Mouse (Mus musculus): Measurements from ENCODE around the gene Onecut3.

The Onecut3 gene

DNA sequence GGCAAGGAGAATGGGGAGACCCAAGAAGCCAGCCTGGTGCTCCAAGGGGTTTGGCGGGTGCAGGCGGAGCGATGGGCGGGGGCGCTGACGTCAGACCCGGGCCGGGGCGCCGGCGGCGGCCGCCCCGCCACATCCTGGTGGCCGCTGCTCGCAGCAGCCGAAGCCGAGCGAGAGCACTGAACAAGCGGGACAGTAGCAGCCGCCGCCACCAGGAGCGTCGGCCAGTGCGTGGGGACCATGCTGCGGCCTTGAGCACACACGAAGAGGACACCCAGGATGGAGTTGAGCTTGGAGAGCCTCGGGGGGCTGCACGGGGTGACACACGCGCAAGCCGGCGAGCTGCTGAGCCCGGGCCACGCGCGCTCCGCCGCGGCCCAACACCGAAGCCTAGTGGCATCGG lies at the start of gene Onecut3:
Gene Onecut3 (plus strand): TSS at position 104 of the 400 bp plus-strand sequence.
- DNase-seq (ENCODE audit: low spot score): no peak

DNA sequence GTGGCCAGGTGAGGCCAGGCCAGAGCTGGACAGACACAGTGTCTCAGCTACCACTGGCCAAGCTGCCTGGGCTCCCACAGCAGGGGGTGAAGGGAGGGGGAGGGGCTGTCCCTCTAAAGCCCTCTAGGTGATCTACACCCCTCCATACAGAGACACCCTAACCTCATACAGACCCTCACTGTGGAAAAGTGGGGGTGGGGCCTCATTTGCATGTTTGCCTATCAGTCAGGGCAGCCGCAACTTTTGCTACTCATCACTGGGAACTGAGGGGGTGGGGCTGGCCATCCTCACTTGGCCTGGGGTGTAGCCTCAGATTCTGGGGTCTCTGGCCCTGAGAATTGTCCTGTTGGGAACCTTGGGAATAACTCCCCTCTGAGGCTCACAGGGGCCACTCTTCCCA lies 49.6 kb upstream of the Onecut3 start:
- DNase-seq (ENCODE audit: low spot score): no peak

DNA sequence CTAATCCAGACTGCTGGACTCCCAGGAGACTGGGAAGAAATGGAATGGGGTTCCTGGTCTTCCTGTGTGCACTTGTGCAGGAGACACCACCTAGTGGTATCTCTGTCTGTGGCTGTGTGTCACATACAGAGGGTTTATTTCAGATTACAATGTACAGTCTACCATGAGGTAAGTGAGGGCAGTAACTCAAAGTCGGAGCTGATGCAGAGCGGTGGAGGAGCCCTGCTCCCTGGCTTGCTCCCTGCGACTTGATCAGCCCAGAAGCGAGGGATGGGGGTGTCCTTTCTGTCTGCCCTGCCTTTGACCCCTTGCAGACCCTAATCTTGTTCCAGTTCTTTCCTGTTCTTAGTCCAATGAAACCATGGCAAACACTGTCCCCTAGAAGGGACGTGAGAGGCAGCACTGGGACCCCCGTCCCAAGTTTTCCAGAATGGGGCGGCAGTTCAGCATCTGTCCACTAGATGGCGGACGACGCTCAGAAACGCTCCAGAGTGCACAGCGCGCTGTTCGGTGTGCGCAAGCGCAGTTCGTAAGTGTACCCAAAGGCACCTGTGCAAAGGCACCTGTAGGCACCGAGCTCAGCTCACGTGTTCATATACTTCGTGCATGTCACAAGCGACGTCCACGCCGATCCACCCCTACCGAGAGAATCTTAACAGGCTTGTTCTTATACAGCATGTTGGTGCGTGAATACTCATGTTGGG lies 48.6 kb upstream of the Onecut3 start:
- DNase-seq (ENCODE audit: low spot score): peak; percentile 57

DNA sequence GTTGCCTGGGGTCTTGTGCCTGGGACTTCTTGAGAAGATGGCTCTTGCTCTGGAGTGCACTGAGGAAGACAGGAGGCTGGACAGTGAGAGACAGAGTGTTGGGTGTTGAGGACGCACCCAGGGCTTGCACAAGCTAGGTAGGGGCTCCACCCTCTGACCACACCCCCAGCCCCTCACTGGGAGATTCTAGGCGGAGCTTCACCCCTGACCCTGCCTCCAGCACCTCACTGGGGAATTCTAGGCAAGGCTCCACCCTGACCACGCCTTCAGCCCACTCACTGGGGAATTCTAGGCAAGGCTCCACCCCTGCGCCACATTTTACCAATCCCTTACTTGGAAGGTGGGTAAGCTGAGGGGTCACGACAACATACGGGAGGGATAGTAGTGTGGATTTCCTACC lies 44.0 kb upstream of the Onecut3 start:
- DNase-seq (ENCODE audit: low spot score): peak; percentile 61

DNA sequence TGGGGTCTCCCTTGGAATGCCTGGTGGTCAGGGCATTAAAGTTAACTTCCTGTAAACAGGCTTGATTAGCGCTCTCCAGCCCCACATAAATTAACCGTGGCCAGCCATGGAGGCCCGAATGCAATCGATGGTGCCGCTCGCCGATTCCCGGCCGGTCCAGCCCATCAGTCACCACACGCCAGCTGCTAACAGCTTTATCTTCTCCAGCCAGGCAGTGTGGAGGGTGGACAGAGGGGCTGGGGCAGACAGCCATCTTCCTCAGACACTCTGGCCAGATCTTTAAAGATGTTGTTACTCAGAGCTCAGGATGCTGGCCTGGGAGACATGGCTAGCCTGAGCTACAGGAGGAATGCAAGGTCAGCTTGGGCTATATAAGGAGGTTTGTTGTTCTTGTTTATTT lies 41.0 kb upstream of the Onecut3 start:
- DNase-seq (ENCODE audit: low spot score): peak; percentile 25

DNA sequence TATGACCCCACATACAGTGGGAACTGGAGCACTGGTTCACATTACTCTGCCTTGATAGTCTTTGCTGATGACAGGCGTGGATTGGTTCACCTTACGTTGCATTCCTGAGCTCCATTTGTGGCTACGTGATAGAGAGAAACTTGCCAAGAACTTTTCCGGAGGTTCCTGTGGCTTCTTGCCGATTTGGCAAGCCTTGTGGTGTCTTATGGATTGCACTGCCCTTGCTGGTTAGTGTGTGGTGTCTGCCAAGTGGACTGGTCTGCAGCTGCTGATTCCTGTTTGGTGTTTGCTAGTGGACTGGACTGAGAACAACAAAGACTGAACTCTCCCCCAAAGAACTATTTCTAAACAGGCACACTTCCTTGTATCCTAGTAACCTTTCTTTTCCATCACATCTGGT lies 39.9 kb upstream of the Onecut3 start:
- DNase-seq (ENCODE audit: low spot score): no peak

DNA sequence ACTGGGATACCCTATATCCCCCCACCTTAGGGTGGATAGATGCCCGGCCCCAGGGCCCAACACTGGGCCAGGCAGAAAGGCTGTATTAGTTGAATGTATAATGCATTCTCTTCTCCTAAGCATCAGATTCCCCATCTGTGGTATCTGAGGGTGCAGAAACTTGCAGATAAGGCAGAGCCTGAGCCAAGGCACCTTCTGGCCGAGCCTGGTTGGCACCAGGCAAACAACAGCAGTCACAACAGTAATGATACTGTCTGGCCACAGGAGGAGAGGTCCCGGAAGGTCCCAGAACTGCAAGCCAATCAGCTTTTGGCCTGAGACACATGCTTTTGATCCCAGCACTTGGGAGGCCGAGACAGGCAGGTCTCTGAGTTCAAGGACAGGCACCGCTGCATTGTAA lies 38.9 kb upstream of the Onecut3 start:
- no peak for DNase-seq (ENCODE audit: low spot score)

DNA sequence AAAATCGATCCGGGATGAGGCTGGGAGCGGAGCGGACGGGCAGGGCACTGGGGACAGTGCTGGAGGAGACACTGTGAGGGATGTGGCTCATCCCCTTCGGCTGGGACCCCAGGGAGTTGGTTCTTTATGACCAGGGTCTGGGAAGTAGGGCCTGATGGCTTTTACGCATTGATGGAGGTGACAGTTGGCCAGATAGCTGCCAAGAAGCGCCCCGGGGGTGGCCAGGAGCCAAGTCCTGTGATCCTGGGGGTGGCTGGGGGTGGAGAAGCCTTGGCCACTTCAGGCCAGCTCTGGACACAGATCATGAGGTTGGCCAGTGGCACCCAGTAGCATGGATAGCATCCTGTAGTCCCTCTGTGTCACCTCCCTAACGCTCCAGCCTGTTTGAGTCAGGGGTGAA lies 35.4 kb upstream of the Onecut3 start:
- DNase-seq (ENCODE audit: low spot score): no peak

DNA sequence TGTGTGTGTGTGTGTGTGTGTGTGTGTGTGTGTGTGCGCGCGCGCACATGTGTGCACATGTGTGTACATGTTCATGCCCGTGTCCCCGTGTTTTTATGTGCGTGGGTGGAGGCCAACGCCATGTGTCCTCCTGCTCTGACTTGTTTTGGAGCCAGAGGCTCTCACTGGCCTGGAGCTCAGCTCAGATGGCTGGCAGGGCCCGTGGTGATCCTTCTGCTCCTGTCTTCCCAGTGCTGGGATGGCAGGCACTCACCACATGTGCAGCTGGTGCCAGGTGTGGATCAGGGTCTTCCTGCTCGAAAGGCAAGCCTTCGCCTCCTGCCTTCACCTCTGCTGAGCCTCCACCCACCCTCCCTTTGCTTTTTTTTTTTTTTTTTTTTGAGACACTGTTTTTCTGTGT lies 35.0 kb upstream of the Onecut3 start:
- no peak for DNase-seq (ENCODE audit: low spot score)

DNA sequence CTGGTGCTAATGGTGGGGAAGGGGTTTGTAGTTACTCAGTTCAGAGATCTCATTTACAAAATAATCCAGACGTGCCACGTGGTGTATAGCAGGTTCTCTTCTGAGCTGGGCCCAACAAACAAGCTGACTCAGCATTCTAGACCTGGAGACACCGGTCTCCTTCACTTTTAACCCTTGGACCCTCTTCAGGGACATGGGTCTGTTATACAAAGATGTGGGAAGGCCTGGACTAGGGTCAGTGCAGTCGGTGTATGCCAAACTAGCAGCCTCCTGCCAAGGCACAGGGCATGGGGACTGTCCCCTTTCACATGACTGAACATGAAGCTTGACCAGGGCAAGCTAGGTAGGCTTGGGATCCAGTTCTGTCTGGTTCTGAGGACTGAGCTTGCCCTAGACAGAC lies 34.3 kb upstream of the Onecut3 start:
- no peak for DNase-seq (ENCODE audit: low spot score)

DNA sequence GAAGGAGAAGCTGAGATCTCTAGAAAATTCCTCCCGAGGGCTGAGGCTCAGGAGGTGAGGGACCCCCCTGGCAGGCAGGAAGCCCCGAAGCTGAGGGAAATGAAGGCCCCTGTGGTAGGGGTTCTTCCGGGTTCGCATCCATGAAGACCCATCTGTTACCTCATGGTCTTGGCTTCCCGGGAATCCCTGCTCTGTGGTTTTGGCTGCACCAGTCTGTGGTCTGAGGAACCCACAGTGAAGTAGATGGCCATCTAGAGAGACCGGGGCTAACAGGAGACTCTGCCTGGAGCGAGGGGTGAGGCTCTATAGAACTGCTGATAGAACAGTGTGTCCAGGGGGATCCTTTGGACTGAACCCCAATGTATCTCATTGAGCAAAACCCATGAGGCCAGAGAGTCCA lies 33.3 kb upstream of the Onecut3 start:
- no peak for DNase-seq (ENCODE audit: low spot score)

DNA sequence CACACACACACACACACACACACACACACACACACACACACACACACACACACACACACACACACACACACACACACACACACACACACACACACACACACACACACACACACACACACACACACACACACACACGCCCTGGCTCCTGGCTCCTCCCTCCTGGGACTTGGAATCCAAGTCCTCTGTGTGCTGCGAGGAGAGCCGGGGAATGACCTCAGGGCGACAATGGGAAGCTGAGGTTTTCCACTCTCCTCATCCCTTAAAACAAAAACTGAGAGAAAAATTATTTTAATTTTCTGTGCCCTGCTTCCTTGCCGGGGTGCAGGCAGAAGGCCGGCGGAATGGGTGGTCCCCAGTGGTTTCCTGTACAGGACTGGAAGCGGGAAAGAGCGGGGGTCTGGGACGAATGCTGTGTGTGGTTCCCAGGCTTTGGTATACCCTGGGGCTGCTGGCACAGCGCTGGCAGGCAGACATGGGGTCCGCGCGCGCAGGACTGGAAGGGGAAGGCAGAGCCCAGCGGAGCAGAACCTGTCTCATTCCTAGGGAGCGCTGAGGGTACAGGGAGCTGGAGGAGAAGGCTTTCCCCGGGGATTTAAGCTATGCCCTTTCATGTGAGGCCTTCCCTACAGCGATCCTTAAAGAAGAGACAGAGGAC lies 30.1 kb upstream of the Onecut3 start:
- DNase-seq (ENCODE audit: low spot score): no peak

DNA sequence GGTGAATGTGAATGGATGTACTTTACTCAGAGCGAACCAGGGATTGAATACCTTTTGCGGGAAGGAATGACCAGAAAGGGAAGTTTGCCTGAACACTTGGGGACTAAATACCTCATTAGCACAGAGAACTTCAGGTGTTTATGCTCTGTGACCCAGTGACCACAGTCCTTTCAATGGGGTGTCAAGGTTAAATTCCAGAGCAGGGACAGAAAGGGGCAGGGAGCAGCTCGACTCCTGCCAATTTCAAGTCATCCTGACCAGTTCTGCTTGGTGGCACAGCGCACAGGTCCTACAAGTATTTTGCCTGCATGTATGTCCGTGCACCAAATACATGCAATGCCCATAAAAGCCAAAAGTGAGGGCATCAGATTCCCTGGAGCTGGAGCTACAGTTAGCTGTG lies 29.6 kb upstream of the Onecut3 start:
- DNase-seq (ENCODE audit: low spot score): no peak

DNA sequence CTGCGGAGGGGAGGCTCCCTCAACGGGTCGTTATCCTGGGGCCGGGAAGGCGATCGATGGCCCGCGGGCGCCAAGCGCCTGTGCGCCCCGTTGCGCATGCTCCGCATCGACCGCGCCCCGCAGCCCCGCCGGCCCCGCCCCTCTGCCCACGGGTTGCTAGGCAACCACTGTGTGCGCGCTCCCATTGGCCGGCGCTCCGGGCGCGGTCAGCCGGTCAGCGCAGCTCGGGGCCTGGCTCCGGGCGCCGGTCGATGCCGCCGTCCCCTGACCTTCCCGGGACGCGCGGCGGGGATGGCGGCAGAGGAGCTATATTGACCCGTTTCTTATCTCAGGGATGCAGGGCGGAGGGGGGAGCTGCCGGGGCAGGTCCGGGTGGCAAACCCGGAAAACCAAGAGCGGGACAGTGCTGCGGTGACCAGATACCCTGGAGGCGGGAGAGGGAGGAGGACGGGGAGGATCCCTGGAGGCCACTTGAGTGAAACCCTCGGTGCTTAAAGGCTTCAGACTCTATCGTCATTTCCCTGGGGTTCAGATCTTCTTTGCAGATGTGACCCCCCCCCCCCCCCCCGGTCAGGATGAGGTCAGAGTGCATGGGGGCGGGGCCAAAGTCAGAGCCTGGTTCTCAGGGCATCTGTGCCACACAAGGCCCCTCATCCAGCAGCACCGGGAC lies 19.2 kb upstream of the Onecut3 start:
- peak; percentile 84 for DNase-seq (ENCODE audit: low spot score)

DNA sequence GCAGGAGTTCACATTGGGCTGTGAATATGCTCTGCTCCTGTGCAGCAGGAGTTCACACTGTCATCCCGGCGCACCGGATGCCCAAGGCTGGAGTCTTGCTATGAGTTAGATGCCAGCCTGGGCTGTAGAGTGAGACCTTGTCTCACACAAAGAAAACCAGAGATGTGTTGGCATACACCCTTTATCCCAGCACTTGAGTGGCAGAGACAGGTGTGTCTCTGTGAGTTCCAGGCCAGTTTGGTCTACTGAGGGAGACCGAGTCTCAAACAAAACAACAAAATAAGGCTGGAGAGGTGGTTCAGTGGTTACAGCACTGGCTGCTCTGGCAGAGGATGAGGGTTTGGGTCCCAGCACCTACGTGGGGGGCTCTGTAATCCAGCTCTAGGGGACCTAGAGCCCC lies 16.1 kb upstream of the Onecut3 start:
- DNase-seq (ENCODE audit: low spot score): no peak

DNA sequence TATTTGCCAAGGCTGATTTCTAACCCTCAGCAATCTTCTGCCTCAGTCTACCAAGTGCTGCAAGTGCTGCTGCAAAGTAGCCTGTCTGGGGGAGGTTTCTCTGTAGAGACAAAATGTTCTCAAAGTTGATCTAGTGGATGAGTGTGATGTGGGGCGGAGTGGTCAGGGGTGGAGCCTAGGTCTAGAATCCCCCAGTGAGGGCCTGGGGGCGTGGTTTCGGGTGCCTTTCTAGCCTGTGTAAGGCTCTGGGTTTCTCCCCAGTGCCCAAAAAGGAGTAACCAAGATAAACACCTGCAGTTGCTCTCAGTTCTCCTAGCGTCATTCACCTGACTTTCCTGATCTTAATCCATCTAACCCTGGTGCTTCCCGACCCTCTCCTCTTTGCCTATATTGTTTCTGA lies 13.6 kb upstream of the Onecut3 start:
- DNase-seq (ENCODE audit: low spot score): no peak

DNA sequence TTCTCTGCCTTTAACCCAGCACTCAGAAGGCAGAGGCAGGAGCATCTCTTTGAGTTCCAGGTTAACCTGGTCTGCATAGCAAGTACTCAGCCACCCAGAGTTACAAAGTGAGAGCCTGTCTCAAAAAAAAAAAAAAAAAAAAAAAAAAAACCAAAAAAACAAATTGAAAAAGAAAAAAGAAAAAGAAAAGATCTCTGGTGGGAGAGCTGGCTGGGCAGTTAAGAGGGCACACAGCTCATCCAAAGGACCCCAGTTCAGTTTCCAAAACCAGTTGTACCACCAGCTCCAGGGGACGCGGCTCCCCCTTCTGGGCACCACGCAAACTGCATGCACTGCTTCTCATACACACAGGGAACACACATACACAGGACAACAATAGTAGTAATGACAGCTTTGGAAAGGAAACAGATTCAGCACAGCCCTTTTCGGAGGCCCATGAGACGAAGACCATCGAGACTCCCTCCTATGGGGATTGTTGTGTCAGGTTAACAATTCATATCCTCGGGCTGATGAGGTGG lies 7.7 kb upstream of the Onecut3 start:
- no peak for DNase-seq (ENCODE audit: low spot score)

DNA sequence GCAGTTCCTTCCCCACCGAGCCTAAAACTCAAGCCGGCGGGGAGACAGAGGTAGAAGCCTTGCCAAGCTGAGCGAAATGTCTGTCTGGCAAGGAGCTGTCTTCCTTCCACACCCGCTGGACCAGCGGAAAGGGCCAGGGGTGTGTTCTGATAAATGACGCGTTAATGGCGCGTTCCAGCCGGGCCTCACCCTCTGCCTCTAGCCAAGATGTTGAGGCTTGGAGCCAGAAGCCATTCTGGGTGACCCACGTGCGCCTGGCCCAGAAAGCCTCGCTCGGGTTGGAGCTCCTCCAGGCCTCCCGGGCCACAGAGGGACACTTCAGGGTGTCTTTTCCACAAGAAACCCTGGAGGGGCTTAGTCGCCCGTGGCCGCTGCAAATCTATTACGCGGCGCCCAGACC lies 4.6 kb upstream of the Onecut3 start:
- DNase-seq (ENCODE audit: low spot score): no peak

DNA sequence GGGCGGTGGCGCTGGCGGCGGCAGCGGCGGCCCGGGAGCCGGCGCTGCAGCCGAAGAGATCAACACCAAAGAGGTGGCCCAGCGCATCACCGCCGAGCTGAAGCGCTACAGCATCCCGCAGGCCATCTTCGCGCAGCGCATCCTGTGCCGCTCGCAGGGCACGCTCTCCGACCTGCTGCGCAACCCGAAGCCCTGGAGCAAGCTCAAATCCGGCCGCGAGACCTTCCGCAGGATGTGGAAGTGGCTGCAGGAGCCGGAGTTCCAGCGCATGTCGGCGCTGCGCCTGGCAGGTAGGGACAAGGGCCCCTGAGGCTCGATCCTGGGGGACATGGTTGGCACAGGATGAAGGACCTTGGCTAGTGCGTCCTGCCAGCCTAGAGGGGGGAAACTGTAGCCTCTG lies 1.3 kb downstream of the Onecut3 start:
- DNase-seq (ENCODE audit: low spot score): no peak

DNA sequence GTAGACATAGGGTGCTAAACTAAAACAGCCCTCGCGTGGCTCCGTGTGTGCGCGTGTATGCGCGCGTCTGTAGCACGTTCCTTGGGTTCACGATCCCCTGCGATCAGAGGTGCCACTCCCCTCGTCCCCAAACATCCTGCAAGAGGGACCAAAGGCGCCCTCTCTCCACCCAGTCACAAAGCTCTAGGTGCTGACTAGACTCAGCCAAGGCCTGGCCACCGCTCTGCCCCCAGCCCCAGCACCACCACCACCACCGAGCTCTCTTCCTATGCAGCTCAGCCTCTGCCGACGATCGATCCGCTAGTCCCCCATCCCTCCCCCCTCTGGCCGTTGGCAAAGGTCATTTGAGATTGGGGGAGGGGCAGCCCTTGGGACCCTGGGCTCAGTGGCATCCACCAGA lies 1.8 kb downstream of the Onecut3 start:
- no peak for DNase-seq (ENCODE audit: low spot score)

DNA sequence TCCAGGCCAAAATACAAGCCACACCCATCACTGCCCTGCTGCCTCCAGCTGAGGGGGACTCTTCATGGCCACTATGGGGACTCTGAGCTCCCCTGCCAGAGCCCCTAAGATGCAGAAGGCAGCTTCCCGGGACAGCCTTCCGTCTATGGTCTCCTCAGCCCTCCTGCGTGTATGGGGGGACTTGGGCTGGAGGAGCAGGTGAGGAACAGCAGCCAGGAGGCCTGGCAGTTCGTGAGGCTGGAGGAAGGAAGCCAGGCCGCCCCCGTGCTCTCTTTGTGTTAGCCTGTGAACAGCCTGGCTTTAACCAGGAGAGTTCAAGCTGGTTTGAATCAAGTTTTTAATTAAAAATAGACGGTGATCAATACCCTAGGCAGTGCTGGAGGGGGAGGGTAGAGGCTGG lies 7.7 kb downstream of the Onecut3 start:
- DNase-seq (ENCODE audit: low spot score): no peak

DNA sequence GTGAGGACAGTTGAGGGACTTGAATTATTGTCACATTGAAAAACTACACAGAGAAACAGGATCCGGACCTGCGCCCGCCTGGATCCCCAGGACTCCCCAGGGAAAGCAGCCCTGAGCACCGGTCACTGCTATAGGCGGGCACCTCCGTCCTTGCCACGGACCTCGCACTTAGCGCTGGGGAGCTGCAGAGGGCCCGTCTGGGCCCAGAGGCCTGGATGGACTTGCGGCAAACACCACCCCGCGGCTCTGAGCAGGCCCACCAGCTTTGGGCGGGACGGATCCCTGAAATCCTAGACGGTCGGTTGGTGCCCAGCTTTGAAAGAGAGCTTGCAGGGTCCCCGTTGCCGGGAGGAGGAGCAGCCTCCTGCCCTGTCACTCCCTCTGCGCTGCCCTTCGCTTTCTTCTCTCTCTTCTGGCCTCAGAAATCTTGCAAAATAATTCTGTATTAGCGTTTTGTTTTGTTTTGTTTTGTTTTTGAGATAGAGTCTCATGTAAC lies 8.2 kb downstream of the Onecut3 start:
- no peak for DNase-seq (ENCODE audit: low spot score)

DNA sequence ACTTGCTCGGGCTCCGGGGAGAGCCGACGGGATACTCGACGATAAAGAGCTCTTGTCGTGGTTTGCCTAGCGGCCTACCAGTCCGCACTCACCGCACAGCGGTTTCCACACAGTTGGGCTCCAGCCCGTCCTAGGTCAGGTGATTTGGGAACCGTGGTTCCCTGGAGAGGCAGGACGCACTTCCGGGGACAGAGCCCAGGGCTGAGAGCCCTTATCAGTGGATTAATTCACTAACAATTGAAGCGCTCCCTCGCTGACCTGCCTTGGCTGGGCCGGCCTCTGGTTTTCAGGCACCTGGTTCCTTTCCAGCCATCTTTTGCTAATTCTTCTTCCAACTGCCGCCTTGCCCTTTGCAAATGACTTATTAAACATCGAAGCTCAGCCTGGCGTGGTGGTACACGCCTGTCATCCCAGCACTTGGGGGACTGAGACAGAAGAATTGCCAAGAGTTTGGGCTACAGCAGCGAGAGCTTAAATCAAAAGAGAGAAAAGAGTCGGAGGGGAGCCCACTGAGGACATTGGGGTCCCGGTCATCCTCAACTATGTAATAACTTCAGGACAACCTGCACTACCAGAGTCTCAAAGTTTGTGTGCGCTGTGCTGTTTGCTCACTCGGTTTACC lies 9.1 kb downstream of the Onecut3 start:
- no peak for DNase-seq (ENCODE audit: low spot score)
